Mouse (Mus musculus) gastrocnemius, adult 18-20 months (tissue): Measurements from ENCODE around the gene St6galnac3. TPM values are rescaled to one million over a fixed set of nuclear protein-coding genes. Genes with fewer than 3 reads are reported as not detected.

ENCODE experiments used
- DNase-seq: peaks from one replicate; pipeline ENCODE4 v3.0.0; 2021; ENCODE audit warnings: low spot score
- total RNA-seq, 2 experiments: library from RNA; stranded (reverse); gene quantifications; 2 replicates each; pipeline ENCODE4 v1.2.3; 2021

Gene St6galnac3
- total RNA-seq, 2 experiments from 2014 or later = 1.5 to 2.9 TPM

GRCm38 (mm10) chr3:153238381-153238780 is 486.6 kb downstream of the St6galnac3 start:
- no peak for DNase-seq

GRCm38 (mm10) chr3:153236262-153236661 is 488.7 kb downstream of the St6galnac3 start:
- DNase-seq = no peak

GRCm38 (mm10) chr3:153222611-153223402 is 502.2 kb downstream of the St6galnac3 start:
- no peak for DNase-seq

- DNase-seq = no peak
These were observed 505.6 kb downstream of the St6galnac3 start for GRCm38 (mm10) chr3:153219391-153219790.

- DNase-seq = no peak
These were observed 516.8 kb downstream of the St6galnac3 start for GRCm38 (mm10) chr3:153208186-153208585.

GRCm38 (mm10) chr3:153204046-153204445 is 520.9 kb downstream of the St6galnac3 start:
- no peak for DNase-seq

- no peak for DNase-seq
These were observed 523.1 kb downstream of the St6galnac3 start for GRCm38 (mm10) chr3:153201835-153202234.

GRCm38 (mm10) chr3:153200801-153201200 is 524.2 kb downstream of the St6galnac3 start:
- DNase-seq = no peak

- DNase-seq = no peak
These were observed 524.9 kb downstream of the St6galnac3 start for GRCm38 (mm10) chr3:153200076-153200475.

GRCm38 (mm10) chr3:153199251-153199650 is 525.7 kb downstream of the St6galnac3 start:
- no peak for DNase-seq

- no peak for DNase-seq
These were observed 526.5 kb downstream of the St6galnac3 start for GRCm38 (mm10) chr3:153198514-153198913.

GRCm38 (mm10) chr3:153193025-153193424 is 531.9 kb downstream of the St6galnac3 start:
- no peak for DNase-seq

- no peak for DNase-seq
These were observed 534.2 kb downstream of the St6galnac3 start for GRCm38 (mm10) chr3:153190742-153191141.

GRCm38 (mm10) chr3:153189685-153190467 is 535.1 kb downstream of the St6galnac3 start:
- DNase-seq = no peak

GRCm38 (mm10) chr3:153188224-153188623 is 536.8 kb downstream of the St6galnac3 start:
- DNase-seq = no peak

- DNase-seq = no peak
These were observed 539.9 kb downstream of the St6galnac3 start for GRCm38 (mm10) chr3:153185117-153185516.

GRCm38 (mm10) chr3:153181242-153181641 is 543.7 kb downstream of the St6galnac3 start:
- no peak for DNase-seq

- DNase-seq = no peak
These were observed 548.2 kb downstream of the St6galnac3 start for GRCm38 (mm10) chr3:153176749-153177148.

GRCm38 (mm10) chr3:153176325-153176724 is 548.6 kb downstream of the St6galnac3 start:
- no peak for DNase-seq

- no peak for DNase-seq
These were observed 550.5 kb downstream of the St6galnac3 start for GRCm38 (mm10) chr3:153174336-153175033.

- DNase-seq = no peak
These were observed 551.4 kb downstream of the St6galnac3 start for GRCm38 (mm10) chr3:153173567-153173966.

- no peak for DNase-seq
These were observed 554.8 kb downstream of the St6galnac3 start for GRCm38 (mm10) chr3:153170146-153170545.
